Mouse (Mus musculus): ENCODE measurements around the gene Lias. TPM values are rescaled to one million over a fixed set of nuclear protein-coding genes. Genes with fewer than 3 reads are reported as not detected.

The Lias gene
- polyA plus RNA-seq, 1 experiment from 2014 or later: 67.7 TPM

- Histone ChIP-seq H3K9ac (no peak overlapping the region), H3K4me3 (no peak overlapping the region), H3K4me1 (no peaks in the 10 kb centered on the region), H3K27me3 (no peaks in the 10 kb centered on the region), H3K9me3 (replicated peaks) (no peaks in the 10 kb centered on the region), H3K27ac (no peak overlapping the region), H3K4me2 (no peak overlapping the region), H3K36me3 (ENCODE audit: poor library complexity, severe bottlenecking) (peaks cover 9% of the 10 kb centered on the region; the same call in 1 of the 2 replicates)
- 90% methylated on average over 3 of the region's 3 CpGs for WGBS
- no peak for ATAC-seq
Measured at GRCm38 (mm10) chr5:65459454-65459853, 68.2 kb downstream of the Lias start.

Other genes starting within 250 kb of the Lias start
- gene Wdr19, start 191.8 kb upstream of the Lias start, polyA plus RNA-seq (2015; fragmentation: Nextera tagmentation; extraction: Ambion mirVana): 10.4 and 12.6 TPM in 2 replicates
- gene Rfc1, start 55.8 kb upstream of the Lias start, polyA plus RNA-seq (2015; fragmentation: Nextera tagmentation; extraction: Ambion mirVana): 70.1 and 70.5 TPM in 2 replicates
- gene Klb, start 43.2 kb upstream of the Lias start, polyA plus RNA-seq (2015; fragmentation: Nextera tagmentation; extraction: Ambion mirVana): 0.06 and 0.17 TPM in 2 replicates
- 767 and 793 TPM in 2 replicates for gene Rpl9, start 53 bp upstream of the Lias start, polyA plus RNA-seq (2015; fragmentation: Nextera tagmentation; extraction: Ambion mirVana)
- gene Ugdh, start 44.5 kb downstream of the Lias start, polyA plus RNA-seq (2015; fragmentation: Nextera tagmentation; extraction: Ambion mirVana): 60.3 and 62.4 TPM in 2 replicates
- gene Gm43552, start 101.3 kb downstream of the Lias start, polyA plus RNA-seq (2015; fragmentation: Nextera tagmentation; extraction: Ambion mirVana): not detected in 2 replicates
- 131 and 133 TPM in 2 replicates for gene Smim14, start 145.7 kb downstream of the Lias start, polyA plus RNA-seq (2015; fragmentation: Nextera tagmentation; extraction: Ambion mirVana)
- gene Ube2k, start 145.7 kb downstream of the Lias start, polyA plus RNA-seq (2015; fragmentation: Nextera tagmentation; extraction: Ambion mirVana): 194 and 196 TPM in 2 replicates